Mouse (Mus musculus) heart, embryonic 16.5 days (tissue): ENCODE results near the gene Man2a1. TPM values are rescaled to one million over a fixed set of nuclear protein-coding genes. Genes with fewer than 3 reads are reported as not detected.

Source experiments
- ATAC-seq: fragments of 200-750 bp; cut with Nextera tagmentation; replicated peaks from 2 replicates; pipeline ENCODE4 v1.8.0; 2017; ENCODE audit warnings: moderate number of reproducible peaks; ENCODE audit not compliant: insufficient read depth, low FRiP score; ENCODE audit errors: extremely low read depth
- H3K27ac ChIP-seq: fragments of 300-500 bp; sonication (generic); 2 replicates; pipeline ENCODE4 v1.5.1; 2014; ENCODE audit warnings: mild to moderate bottlenecking, low read length, control low read depth, moderate library complexity
- H3K27me3 ChIP-seq: fragments of 300-500 bp; sonication (generic); 2 replicates; pipeline ENCODE4 v1.6.1; 2014; ENCODE audit warnings: low read length, mixed read lengths; ENCODE audit not compliant: control insufficient read depth, insufficient read depth
- H3K36me3 ChIP-seq: fragments of 300-500 bp; sonication (generic); 2 replicates; pipeline ENCODE4 v1.6.1; 2014; ENCODE audit not compliant: control insufficient read depth, insufficient read depth
- H3K4me1 ChIP-seq: fragments of 300-500 bp; sonication (generic); 2 replicates; pipeline ENCODE4 v1.6.1; 2014; ENCODE audit warnings: low read length, mixed read lengths; ENCODE audit not compliant: control insufficient read depth, insufficient read depth
- H3K4me2 ChIP-seq: fragments of 300-500 bp; sonication (generic); 2 replicates; pipeline ENCODE4 v1.6.1; 2014; ENCODE audit warnings: low read depth, mild to moderate bottlenecking, control low read depth, low read length
- H3K4me3 ChIP-seq: fragments of 300-500 bp; sonication (generic); 2 replicates; pipeline ENCODE4 v1.5.1; 2014; ENCODE audit warnings: mild to moderate bottlenecking, control low read depth, low read length
- H3K9ac ChIP-seq: fragments of 300-500 bp; sonication (generic); 2 replicates; pipeline ENCODE4 v1.6.1; 2014; ENCODE audit warnings: low read length, control low read depth
- H3K9me3 ChIP-seq: fragments of 300-500 bp; sonication (generic); replicated peaks from 2 replicates; pipeline ENCODE4 v1.6.1; 2016; ENCODE audit warnings: low read length; ENCODE audit not compliant: control insufficient read depth
- WGBS: fragments of 180-500 bp; shearing (Covaris S2); extraction: QIAGEN DNeasy Blood & Tissue Kit; methylation state at CpG from one replicate; pipeline ENCODE4 v1.1.7; 2014; 5-methylcytosine and 5-hydroxymethylcytosine counted together
- polyA plus RNA-seq: library from polyadenylated mRNA; unstranded; fragments of >200 nt; fragmentation: Nextera tagmentation; extraction: Ambion mirVana; gene quantifications from 2 replicates; pipeline ENCODE4 v1.2.1, GENCODE M21; 2015

The Man2a1 gene
- polyA plus RNA-seq = 6.3 and 6.9 TPM in 2 replicates

- Histone ChIP-seq H3K9ac (peak within 1 kb of the TSS; percentile 94), H3K36me3 (no peaks in the 10 kb centered on the region), H3K9me3 (no peaks in the 10 kb centered on the region), H3K27ac (peak within 1 kb of the TSS; percentile 93), H3K4me2 (peak within 1 kb of the TSS; percentile 97), H3K27me3 (no peaks in the 10 kb centered on the region), H3K4me1 (peaks cover 18% of the 10 kb centered on the region), H3K4me3 (peak within 1 kb of the TSS; percentile 89)
- peak; percentile 95 for ATAC-seq
- WGBS = under 1% methylated on average over 51 of the region's 69 CpGs
Measured at GRCm38 (mm10) chr17:64600372-64601090, at the start of gene Man2a1. Gene Man2a1, plus strand, starts transcription at chr17:64600736.

- no peak overlapping the region for H3K4me3 ChIP-seq
- 87% methylated on average over 10 of the region's 10 CpGs for WGBS
- H3K9ac ChIP-seq = no peak overlapping the region
- no peak for ATAC-seq
- H3K36me3 ChIP-seq = no peaks in the 10 kb centered on the region
- H3K4me1 ChIP-seq = no peaks in the 10 kb centered on the region
- no peak overlapping the region for H3K27ac ChIP-seq
- H3K27me3 ChIP-seq = no peaks in the 10 kb centered on the region
- H3K9me3 ChIP-seq = no peaks in the 10 kb centered on the region
- no peak overlapping the region for H3K4me2 ChIP-seq
Measured at GRCm38 (mm10) chr17:64553358-64553757, 47.2 kb upstream of the Man2a1 start.

- H3K9me3 ChIP-seq = no peaks in the 10 kb centered on the region
Measured at GRCm38 (mm10) chr17:64554901-64555300, 45.6 kb upstream of the Man2a1 start.

GRCm38 (mm10) chr17:64556661-64557445, 43.7 kb upstream of the Man2a1 start:
- no peak overlapping the region for H3K9ac ChIP-seq
- H3K36me3 ChIP-seq = no peaks in the 10 kb centered on the region
- 87% methylated on average over 22 of the region's 22 CpGs for WGBS
- H3K27ac ChIP-seq = no peak overlapping the region
- H3K4me2 ChIP-seq = no peak overlapping the region
- no peaks in the 10 kb centered on the region for H3K27me3 ChIP-seq
- H3K4me3 ChIP-seq = no peak overlapping the region
- ATAC-seq = no peak
- H3K9me3 ChIP-seq = no peaks in the 10 kb centered on the region
- peaks cover 2% of the 10 kb centered on the region; the same call in 1 of the 2 replicates for H3K4me1 ChIP-seq

More at GRCm38 (mm10) chr17:64554901-64555300, 45.6 kb upstream of the Man2a1 start:
- Histone ChIP-seq H3K27me3 (no peaks in the 10 kb centered on the region), H3K4me2 (no peak overlapping the region), H3K4me1 (peaks cover 2% of the 10 kb centered on the region; the same call in 1 of the 2 replicates), H3K36me3 (no peaks in the 10 kb centered on the region), H3K9ac (no peak overlapping the region), H3K27ac (no peak overlapping the region), H3K4me3 (no peak overlapping the region)
- 61% methylated on average over 3 of the region's 3 CpGs for WGBS
- no peak for ATAC-seq

GRCm38 (mm10) chr17:64558994-64559540, 41.5 kb upstream of the Man2a1 start:
- H3K9ac ChIP-seq = no peak overlapping the region
- peaks cover 2% of the 10 kb centered on the region; the same call in 1 of the 2 replicates for H3K4me1 ChIP-seq
- no peak; the same call in 1 of the 2 replicates for ATAC-seq
- H3K36me3 ChIP-seq = no peaks in the 10 kb centered on the region
- no peak overlapping the region for H3K27ac ChIP-seq
- H3K9me3 ChIP-seq = no peaks in the 10 kb centered on the region
- H3K4me2 ChIP-seq = peak overlapping the region; percentile 5; the same call in 1 of the 2 replicates
- no peak overlapping the region for H3K4me3 ChIP-seq
- WGBS = 6% methylated on average over 4 of the region's 4 CpGs
- H3K27me3 ChIP-seq = no peaks in the 10 kb centered on the region

- H3K9ac ChIP-seq = no peak overlapping the region
- no peak for ATAC-seq
- H3K4me1 ChIP-seq = no peaks in the 10 kb centered on the region
- H3K4me2 ChIP-seq = no peak overlapping the region
- peaks cover 4% of the 10 kb centered on the region; the same call in 1 of the 2 replicates for H3K9me3 ChIP-seq
- H3K27ac ChIP-seq = no peak overlapping the region
- no peaks in the 10 kb centered on the region for H3K27me3 ChIP-seq
- WGBS = 73% methylated on average over 6 of the region's 6 CpGs
- no peaks in the 10 kb centered on the region for H3K36me3 ChIP-seq
- H3K4me3 ChIP-seq = no peak overlapping the region
Measured at GRCm38 (mm10) chr17:64566435-64566834, 34.1 kb upstream of the Man2a1 start.

- Histone ChIP-seq H3K4me1 (no peaks in the 10 kb centered on the region), H3K27me3 (no peaks in the 10 kb centered on the region), H3K9ac (no peak overlapping the region), H3K4me2 (no peak overlapping the region), H3K9me3 (peaks cover 4% of the 10 kb centered on the region; the same call in 1 of the 2 replicates), H3K36me3 (no peaks in the 10 kb centered on the region), H3K4me3 (no peak overlapping the region), H3K27ac (no peak overlapping the region)
- WGBS = 70% methylated on average over 3 of the region's 3 CpGs
- no peak for ATAC-seq
Measured at GRCm38 (mm10) chr17:64567546-64567945, 33.0 kb upstream of the Man2a1 start.

- Histone ChIP-seq H3K9me3 (peaks cover 4% of the 10 kb centered on the region; the same call in 1 of the 2 replicates), H3K4me1 (no peaks in the 10 kb centered on the region), H3K9ac (no peak overlapping the region), H3K36me3 (no peaks in the 10 kb centered on the region), H3K27me3 (no peaks in the 10 kb centered on the region), H3K4me2 (no peak overlapping the region), H3K4me3 (no peak overlapping the region), H3K27ac (no peak overlapping the region)
- WGBS = 91% methylated on average over 9 of the region's 9 CpGs
- ATAC-seq = no peak
Measured at GRCm38 (mm10) chr17:64573981-64574380, 26.6 kb upstream of the Man2a1 start.
